Mouse (Mus musculus) cerebellum, adult 9-10 months (tissue): ENCODE data around the gene Dhrs13.
A peak's percentile ranks its signal among the peaks of the same experiment; 100 is the strongest.
"Not testable (repeated sequence)": the region's sequence is repeated elsewhere in the genome, so short reads cannot be mapped to it uniquely, and the experiment has no call there.

Experiments
- DNase-seq: peaks from one replicate; pipeline ENCODE4 v3.0.0; 2022

Dhrs13 gene

GRCm38 (mm10) chr11:78044758-78045251 is 12.7 kb downstream of the Dhrs13 start:
- DNase-seq: peak; percentile 91

- DNase-seq: not testable (repeated sequence)
Measured at GRCm38 (mm10) chr11:78048637-78049036, 16.6 kb downstream of the Dhrs13 start.

GRCm38 (mm10) chr11:78053078-78053477 is 21.0 kb downstream of the Dhrs13 start:
- no peak for DNase-seq

- no peak for DNase-seq
Measured at GRCm38 (mm10) chr11:78056946-78057345, 24.9 kb downstream of the Dhrs13 start.

GRCm38 (mm10) chr11:78059833-78060757 is 28.0 kb downstream of the Dhrs13 start:
- peak; percentile 61 for DNase-seq

- DNase-seq: no peak
Measured at GRCm38 (mm10) chr11:78062563-78062962, 30.5 kb downstream of the Dhrs13 start.

- no peak for DNase-seq
Measured at GRCm38 (mm10) chr11:78065906-78066305, 33.8 kb downstream of the Dhrs13 start.

GRCm38 (mm10) chr11:78066641-78067040 is 34.6 kb downstream of the Dhrs13 start:
- no peak for DNase-seq

GRCm38 (mm10) chr11:78067566-78067965 is 35.5 kb downstream of the Dhrs13 start:
- DNase-seq: no peak

GRCm38 (mm10) chr11:78069130-78069529 is 37.0 kb downstream of the Dhrs13 start:
- no peak for DNase-seq

GRCm38 (mm10) chr11:78069646-78070045 is 37.6 kb downstream of the Dhrs13 start:
- no peak for DNase-seq

GRCm38 (mm10) chr11:78071938-78072337 is 39.9 kb downstream of the Dhrs13 start:
- no peak for DNase-seq

GRCm38 (mm10) chr11:78072425-78073130 is 40.5 kb downstream of the Dhrs13 start:
- no peak for DNase-seq

- no peak for DNase-seq
Measured at GRCm38 (mm10) chr11:78073577-78074276, 41.6 kb downstream of the Dhrs13 start.

GRCm38 (mm10) chr11:78074277-78074652 is 42.2 kb downstream of the Dhrs13 start:
- no peak for DNase-seq

GRCm38 (mm10) chr11:78074666-78075065 is 42.6 kb downstream of the Dhrs13 start:
- no peak for DNase-seq

- peak; percentile 82 for DNase-seq
Measured at GRCm38 (mm10) chr11:78079961-78080921, 48.2 kb downstream of the Dhrs13 start, which contains the start of gene Eral1. Gene Eral1 (minus strand): TSS chr11:78080383.

- no peak for DNase-seq
Measured at GRCm38 (mm10) chr11:78083595-78083994, 51.5 kb downstream of the Dhrs13 start.

GRCm38 (mm10) chr11:78086925-78087479 is 54.9 kb downstream of the Dhrs13 start:
- DNase-seq: no peak
